Mouse (Mus musculus) ES-E14 (cell line): ENCODE data around the gene Kif13a. TPM values are rescaled to one million over a fixed set of nuclear protein-coding genes. Genes with fewer than 3 reads are reported as not detected.

ENCODE experiments used
- DNase-seq: peaks from one replicate; pipeline ENCODE4 v3.0.0-alpha.2; 2013; ENCODE audit warnings: low read depth, low spot score
- H3K27ac ChIP-seq: 2 replicates; pipeline ENCODE4 v1.5.1; 2012; ENCODE audit warnings: low read depth, mild to moderate bottlenecking, low read length, moderate library complexity, mixed read lengths; ENCODE audit not compliant: poor library complexity, insufficient read depth, severe bottlenecking
- H3K36me3 ChIP-seq: 2 replicates; pipeline ENCODE4 v1.6.1; 2012; ENCODE audit warnings: mild to moderate bottlenecking, low read length, moderate library complexity, mixed read lengths; ENCODE audit not compliant: control insufficient read depth, poor library complexity, insufficient read depth, severe bottlenecking
- H3K4me1 ChIP-seq, 2 experiments: fragments of 150-350 bp in 1 of 2; sonication (generic) in 1 of 2; 2 replicates each; pipeline ENCODE4 v1.6.1; 2012; ENCODE audit warnings: low read length in 2 of 2, mild to moderate bottlenecking in 1 of 2, mixed read lengths in 1 of 2; ENCODE audit not compliant: control insufficient read depth in 2 of 2, insufficient read depth in 2 of 2, poor library complexity in 1 of 2
- H3K4me3 ChIP-seq, 2 experiments: fragments of 150-350 bp in 1 of 2; sonication (generic) in 1 of 2; 2 replicates each; pipeline ENCODE4 v1.5.1; 2012; ENCODE audit warnings: low read length in 2 of 2, low read depth in 1 of 2, mild to moderate bottlenecking in 1 of 2, mixed read lengths in 1 of 2; ENCODE audit not compliant: insufficient read depth in 1 of 2, poor library complexity in 1 of 2, severe bottlenecking in 1 of 2
- H3K9ac ChIP-seq: 2 replicates; pipeline ENCODE4 v1.6.1; 2012; ENCODE audit warnings: low read depth, mild to moderate bottlenecking, low read length, mixed read lengths; ENCODE audit not compliant: poor library complexity, insufficient read depth, severe bottlenecking
- H3K9me3 ChIP-seq: fragments of 150-350 bp; sonication (generic); 2 replicates; pipeline ENCODE4 v1.6.1; 2012; ENCODE audit warnings: low read depth, mild to moderate bottlenecking, low read length; ENCODE audit not compliant: control insufficient read depth, insufficient read depth
- CHD2 ChIP-seq: IDR thresholded peaks from 2 replicates; pipeline ENCODE4 v1.6.1; 2014; ENCODE audit warnings: mild to moderate bottlenecking, low read depth, low read length, inconsistent platforms
- HCFC1 ChIP-seq: IDR thresholded peaks from 2 replicates; pipeline ENCODE4 v1.6.1; 2012; ENCODE audit warnings: low read length, inconsistent platforms, borderline replicate concordance; ENCODE audit not compliant: insufficient read depth
- MAFK ChIP-seq: IDR thresholded peaks from 2 replicates; pipeline ENCODE4 v1.6.1; 2014; ENCODE audit warnings: mild to moderate bottlenecking, low read depth, low read length, inconsistent platforms; ENCODE audit not compliant: insufficient read depth
- ZC3H11A ChIP-seq: IDR thresholded peaks from 2 replicates; pipeline ENCODE4 v1.6.1; 2012; ENCODE audit warnings: low read depth, mild to moderate bottlenecking, inconsistent platforms, low read length, borderline replicate concordance
- ZNF384 ChIP-seq: IDR thresholded peaks from 2 replicates; pipeline ENCODE4 v1.6.1; 2012; ENCODE audit warnings: low read depth, low read length, inconsistent platforms
- in situ Hi-C, 2 experiments: fragments of 600-800 bp; cut with MboI; formaldehyde crosslinking; loops; one replicate each; pipeline ENCODE4 v1.15.1; 2025; ENCODE audit warnings: low sequenced_read_pairs in 2 of 2, inconsistent platforms in 1 of 2; ENCODE audit not compliant: unreplicated experiment in 2 of 2
- total RNA-seq: library from RNA; depleted of rRNA; stranded (reverse); fragments of 300-350 nt; gene quantifications from 2 replicates; pipeline ENCODE4 v1.2.3, GENCODE M21; 2012

The Kif13a gene
- total RNA-seq, 1 experiment = 23.6 TPM

- Histone ChIP-seq H3K9ac (no peak overlapping the region), H3K4me1 (no peaks in the 10 kb centered on the region), H3K36me3 (no peaks in the 10 kb centered on the region; the same call in 1 of the 2 replicates), H3K27ac (no peak overlapping the region), H3K4me3 (no peak overlapping the region), H3K9me3 (no peaks in the 10 kb centered on the region)
- no peak for TF ChIP-seq ZC3H11A
- no peak for TF ChIP-seq MAFK
- TF ChIP-seq HCFC1 = no peak
- peak; percentile 43; the same call in 1 of the 2 replicates for TF ChIP-seq ZNF384
- TF ChIP-seq CHD2 = no peak
- in situ Hi-C loops = no loop called here
- DNase-seq = peak; percentile 25
Measured at GRCm38 (mm10) chr13:46852470-46852869, 77.2 kb downstream of the Kif13a start.

- H3K27ac ChIP-seq = no peak overlapping the region
- no peaks in the 10 kb centered on the region for H3K36me3 ChIP-seq
- H3K4me1 ChIP-seq = peaks cover 0 to 3% of the 10 kb centered on the region in 2 experiments; a peak in 1 of 4 replicates
- no peaks in the 10 kb centered on the region for H3K9me3 ChIP-seq
- no peak overlapping the region for H3K9ac ChIP-seq
- in situ Hi-C loops = loop anchor here in 1 of 2 experiments (25.0 kb wide), 1 partner anchor 167 kb away; the partner anchor contains the start of gene Nhlrc1
- no peak for TF ChIP-seq ZC3H11A
- TF ChIP-seq CHD2 = no peak
- TF ChIP-seq HCFC1 = no peak
- TF ChIP-seq ZNF384 = no peak
- no peak for DNase-seq
- H3K4me3 ChIP-seq = no peak overlapping the region
Measured at GRCm38 (mm10) chr13:46845456-46845855, 84.2 kb downstream of the Kif13a start.

- no peaks in the 10 kb centered on the region for H3K9me3 ChIP-seq
- no peak overlapping the region for H3K27ac ChIP-seq
- TF ChIP-seq CHD2 (no peak), HCFC1 (no peak), ZC3H11A (no peak), MAFK (no peak), ZNF384 (no peak)
- in situ Hi-C loops = loop anchor here in 1 of 2 experiments (25.0 kb wide), 1 partner anchor 168 kb away; the partner anchor contains the start of gene Nhlrc1
- no peak overlapping the region for H3K4me3 ChIP-seq
- H3K9ac ChIP-seq = no peak overlapping the region
- H3K36me3 ChIP-seq = no peaks in the 10 kb centered on the region
- H3K4me1 ChIP-seq = peaks cover 0 to 3% of the 10 kb centered on the region in 2 experiments; a peak in 1 of 4 replicates
- DNase-seq = no peak
Measured at GRCm38 (mm10) chr13:46844561-46845235, 85.0 kb downstream of the Kif13a start.

- no peak for TF ChIP-seq CHD2
- TF ChIP-seq ZNF384 = no peak
- TF ChIP-seq MAFK = no peak
- TF ChIP-seq HCFC1 = no peak
- in situ Hi-C loops = loop anchor here in 1 of 2 experiments (25.0 kb wide), 1 partner anchor 169 kb away; the partner anchor contains the start of gene Nhlrc1
- no peak overlapping the region for H3K9ac ChIP-seq
- H3K4me3 ChIP-seq = no peak overlapping the region
- no peaks in the 10 kb centered on the region for H3K9me3 ChIP-seq
- peaks cover 0 to 3% of the 10 kb centered on the region in 2 experiments; a peak in 1 of 4 replicates for H3K4me1 ChIP-seq
- no peak for DNase-seq
- H3K27ac ChIP-seq = no peak overlapping the region
- no peaks in the 10 kb centered on the region for H3K36me3 ChIP-seq
Measured at GRCm38 (mm10) chr13:46843646-46844045, 86.0 kb downstream of the Kif13a start.

- no peak overlapping the region for H3K27ac ChIP-seq
- DNase-seq = no peak
- no peak for TF ChIP-seq HCFC1
- TF ChIP-seq CHD2 = no peak
- no peak for TF ChIP-seq ZNF384
- no peak for TF ChIP-seq ZC3H11A
- no peak for TF ChIP-seq MAFK
- no peaks in the 10 kb centered on the region for H3K9me3 ChIP-seq
- in situ Hi-C loops = loop anchor here in 1 of 2 experiments (25.0 kb wide), 1 partner anchor 170 kb away; the partner anchor contains the start of gene Nhlrc1
- no peak overlapping the region for H3K4me3 ChIP-seq
- peaks cover 0 to 3% of the 10 kb centered on the region in 2 experiments; a peak in 1 of 4 replicates for H3K4me1 ChIP-seq
- no peak overlapping the region for H3K9ac ChIP-seq
- no peaks in the 10 kb centered on the region for H3K36me3 ChIP-seq
Measured at GRCm38 (mm10) chr13:46842185-46842584, 87.5 kb downstream of the Kif13a start.
